Mouse (Mus musculus): ENCODE measurements around the gene Alkbh6. TPM values are rescaled to one million over a fixed set of nuclear protein-coding genes. Genes with fewer than 3 reads are reported as not detected.
A peak's percentile ranks its signal among the peaks of the same experiment; 100 is the strongest.

The Alkbh6 gene
- polyA plus RNA-seq, 1 experiment: 99.0 TPM

DNA sequence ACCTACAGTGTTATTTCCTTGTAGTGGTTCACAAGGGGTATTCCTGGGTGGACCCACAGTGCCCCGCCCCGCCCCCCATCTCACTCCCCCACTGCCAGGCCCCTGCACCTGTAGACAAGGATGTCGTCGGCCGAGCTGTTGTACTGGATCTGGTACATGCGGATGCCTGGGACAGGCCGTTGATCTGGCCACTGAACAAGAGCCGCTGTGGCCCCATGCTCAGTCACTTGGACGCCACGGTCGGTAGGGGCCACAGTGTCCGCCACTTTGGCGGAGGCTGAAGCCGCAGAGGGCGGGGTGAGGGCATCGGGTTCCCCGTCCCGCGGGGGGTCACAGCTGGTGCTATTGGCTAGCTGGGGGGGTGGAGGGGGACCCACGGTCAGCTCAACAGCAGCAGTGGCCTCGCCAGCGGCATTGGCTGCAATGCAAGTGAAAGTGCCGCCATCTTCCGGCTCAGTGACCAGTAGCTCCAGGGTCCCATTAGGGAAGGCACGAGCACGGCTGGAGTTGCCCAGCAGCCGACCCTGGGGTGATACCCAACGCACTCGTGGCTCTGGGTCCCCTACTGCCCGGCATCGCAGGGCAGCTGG, 50.9 kb downstream of the Alkbh6 start:
- Histone ChIP-seq H3K27ac (ENCODE audit: insufficient read depth, low read depth, low read length) (peak overlapping the region; percentile 41), H3K4me1 (ENCODE audit: control insufficient read depth, insufficient read depth, low read length) (peaks cover 5% of the 10 kb centered on the region; the same call in 1 of the 2 replicates)

DNA sequence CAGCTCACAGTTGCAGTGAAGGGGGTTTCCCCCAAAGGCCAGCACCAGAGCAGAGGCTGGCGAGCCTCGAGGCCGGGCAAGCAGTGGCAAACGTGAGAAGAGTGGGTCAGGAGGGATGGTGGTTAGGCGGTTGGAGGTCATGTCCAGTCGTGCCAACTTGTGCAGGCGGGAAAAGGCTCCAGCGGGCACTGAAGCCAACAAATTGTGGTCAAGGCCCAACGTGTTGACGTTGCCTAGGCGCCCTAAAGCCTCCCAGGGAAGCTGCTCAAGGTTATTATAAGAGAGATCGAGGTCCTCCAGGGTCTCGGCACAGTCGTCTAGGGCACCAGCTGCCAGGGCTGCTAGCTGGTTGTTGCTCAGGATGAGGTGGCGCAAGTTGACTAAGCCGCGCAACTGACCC, 51.5 kb downstream of the Alkbh6 start:
- no peak for DNase-seq
- WGBS: 77% methylated on average over 17 of the region's 17 CpGs
- Histone ChIP-seq H3K36me3 (ENCODE audit: control insufficient read depth, insufficient read depth, low read length) (no peaks in the 10 kb centered on the region), H3K4me1 (ENCODE audit: control insufficient read depth, insufficient read depth, low read length) (peaks cover 5% of the 10 kb centered on the region; the same call in 1 of the 2 replicates), H3K27ac (ENCODE audit: insufficient read depth, low read depth, low read length) (peak overlapping the region; percentile 26; the same call in 1 of the 2 replicates), H3K27me3 (replicated peaks; ENCODE audit: control insufficient read depth, insufficient read depth, low read length) (no peaks in the 10 kb centered on the region), H3K4me3 (ENCODE audit: insufficient read depth, low read depth, low read length) (no peak overlapping the region)
- no peak for TF ChIP-seq CTCF (conservative IDR thresholded peaks at IDR 0.05; ENCODE audit: insufficient read depth, insufficient read length, low read depth, low read length)
- no peak for TF ChIP-seq POLR2A (IDR thresholded peaks at IDR 0.05; ENCODE audit: low read depth, low read length)

More for the DNA sequence above, 50.9 kb downstream of the Alkbh6 start:
- TF ChIP-seq CTCF (conservative IDR thresholded peaks at IDR 0.05; ENCODE audit: insufficient read depth, insufficient read length, low read depth, low read length): 0 out of 2 replicates have a peak, but pooled peaks have one; percentile 7
- TF ChIP-seq POLR2A (IDR thresholded peaks at IDR 0.05; ENCODE audit: low read depth, low read length): no peak
- Histone ChIP-seq H3K36me3 (ENCODE audit: control insufficient read depth, insufficient read depth, low read length) (no peaks in the 10 kb centered on the region), H3K27me3 (replicated peaks; ENCODE audit: control insufficient read depth, insufficient read depth, low read length) (no peaks in the 10 kb centered on the region), H3K4me3 (ENCODE audit: insufficient read depth, low read depth, low read length) (no peak overlapping the region)
- peak; percentile 50 for DNase-seq
- WGBS: 54% methylated on average over 31 of the region's 31 CpGs

DNA sequence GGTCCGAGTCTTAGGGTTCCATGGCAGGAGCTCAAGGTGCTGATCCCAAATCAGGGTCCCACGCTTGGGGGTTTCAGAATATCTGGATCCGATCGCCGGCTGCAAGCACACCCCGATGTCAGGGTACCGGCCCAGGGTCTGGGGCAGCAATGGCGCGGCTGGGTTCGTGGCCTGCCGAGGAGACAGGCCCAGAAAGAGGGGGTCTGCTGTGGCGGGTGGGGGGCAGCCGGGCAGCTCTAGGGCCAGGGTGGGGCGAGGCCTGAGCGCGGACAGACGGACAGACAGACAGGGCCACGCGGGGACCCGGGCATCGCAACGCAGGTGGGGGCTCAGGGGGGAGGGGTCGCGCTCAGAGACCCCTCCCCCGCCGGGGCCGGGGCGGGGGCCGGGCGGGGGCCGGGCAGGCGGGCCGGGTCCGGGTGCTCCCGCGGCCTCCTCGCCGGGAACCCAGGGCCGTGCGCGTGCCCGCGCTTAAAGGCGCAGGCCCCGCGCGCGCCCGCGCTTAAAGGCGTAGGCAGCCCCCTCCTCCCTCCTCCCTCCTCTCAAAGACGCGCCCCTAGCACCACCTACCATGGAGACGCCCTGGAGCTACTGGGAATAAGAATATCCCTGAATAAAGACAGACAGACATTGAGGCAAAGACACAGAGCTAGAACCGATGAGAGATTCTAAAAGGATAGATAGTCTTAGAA, 54.3 kb downstream of the Alkbh6 start, which contains the start of gene Lrfn3:
Lrfn3 (minus strand) TSS at position 121 of the 692 bp plus-strand sequence.
- TF ChIP-seq CTCF (conservative IDR thresholded peaks at IDR 0.05; ENCODE audit: insufficient read depth, insufficient read length, low read depth, low read length): no peak
- no peak for TF ChIP-seq POLR2A (IDR thresholded peaks at IDR 0.05; ENCODE audit: low read depth, low read length)
- WGBS: 2% methylated on average over 50 of the region's 55 CpGs
- Histone ChIP-seq H3K36me3 (ENCODE audit: control insufficient read depth, insufficient read depth, low read length) (no peaks in the 10 kb centered on the region), H3K27ac (ENCODE audit: insufficient read depth, low read depth, low read length) (no peak within 1 kb of the TSS), H3K4me1 (ENCODE audit: control insufficient read depth, insufficient read depth, low read length) (peaks cover 5% of the 10 kb centered on the region; the same call in 1 of the 2 replicates), H3K27me3 (replicated peaks; ENCODE audit: control insufficient read depth, insufficient read depth, low read length) (no peaks in the 10 kb centered on the region), H3K4me3 (ENCODE audit: insufficient read depth, low read depth, low read length) (peak within 1 kb of the TSS; percentile 70)
- DNase-seq: peak; percentile 39

DNA sequence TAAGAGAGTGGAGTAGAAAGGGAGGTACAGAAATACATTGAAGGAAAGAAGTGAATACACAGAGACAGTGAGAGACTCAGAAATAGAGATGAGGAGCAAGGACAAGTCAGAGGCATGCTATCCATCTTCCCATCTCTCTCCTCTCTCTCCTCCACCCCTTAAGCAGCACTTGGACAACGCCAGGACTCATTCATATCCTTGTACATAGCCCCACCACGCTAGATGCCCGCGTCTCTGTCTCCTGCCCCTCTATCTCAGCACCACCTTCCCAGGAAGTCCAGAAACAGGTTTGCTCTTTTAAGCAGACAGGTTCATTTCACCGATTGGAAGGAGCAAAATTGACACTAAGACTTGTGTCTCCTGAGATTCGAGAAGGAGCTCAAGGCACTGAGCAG, 54.8 kb downstream of the Alkbh6 start:
- no peak for DNase-seq
- H3K4me1 ChIP-seq (ENCODE audit: control insufficient read depth, insufficient read depth, low read length): peaks cover 5% of the 10 kb centered on the region; the same call in 1 of the 2 replicates
- no peaks in the 10 kb centered on the region for H3K27me3 ChIP-seq (replicated peaks; ENCODE audit: control insufficient read depth, insufficient read depth, low read length)
- no peaks in the 10 kb centered on the region for H3K36me3 ChIP-seq (ENCODE audit: control insufficient read depth, insufficient read depth, low read length)
- peak overlapping the region; percentile 70; the same call in 1 of the 2 replicates for H3K4me3 ChIP-seq (ENCODE audit: insufficient read depth, low read depth, low read length)
- WGBS: 42% methylated on average over 6 of the region's 6 CpGs
- TF ChIP-seq CTCF (conservative IDR thresholded peaks at IDR 0.05; ENCODE audit: insufficient read depth, insufficient read length, low read depth, low read length) (no peak), POLR2A (IDR thresholded peaks at IDR 0.05; ENCODE audit: low read depth, low read length) (no peak)
- no peak overlapping the region for H3K27ac ChIP-seq (ENCODE audit: insufficient read depth, low read depth, low read length)

Other genes with a start within 250 kb of the Alkbh6 start
- 0.29 and 0.42 TPM in 2 replicates for gene Zfp82, start 235.8 kb upstream of the Alkbh6 start, polyA plus RNA-seq (2012; rRNA removed)
- gene Gm26920, start 218.3 kb upstream of the Alkbh6 start, polyA plus RNA-seq (2012; rRNA removed): 0.07 TPM in 1 of 2 replicates, not detected in the other
- 1.4 and 2.1 TPM in 2 replicates for gene Zfp566, start 218.2 kb upstream of the Alkbh6 start, polyA plus RNA-seq (2012; rRNA removed)
- gene Zfp260, start 213.9 kb upstream of the Alkbh6 start, polyA plus RNA-seq (2012; rRNA removed): 13.2 and 18.1 TPM in 2 replicates
- gene Zfp382, start 186.8 kb upstream of the Alkbh6 start, polyA plus RNA-seq (2012; rRNA removed): 0.64 and 1.4 TPM in 2 replicates
- 11.1 and 11.8 TPM in 2 replicates for gene Zfp146, start 139.0 kb upstream of the Alkbh6 start, polyA plus RNA-seq (2012; rRNA removed)
- gene Cox7a1, start 124.6 kb upstream of the Alkbh6 start, polyA plus RNA-seq (2012; rRNA removed): 76.0 and 141 TPM in 2 replicates
- 724 and 781 TPM in 2 replicates for gene Capns1, start 109.9 kb upstream of the Alkbh6 start, polyA plus RNA-seq (2012; rRNA removed)
- gene Polr2i, start 76.8 kb upstream of the Alkbh6 start, polyA plus RNA-seq (2012; rRNA removed): 187 and 196 TPM in 2 replicates
- gene Tbcb, start 76.4 kb upstream of the Alkbh6 start, polyA plus RNA-seq (2012; rRNA removed): 51.8 and 72.2 TPM in 2 replicates
- gene Ovol3, start 73.0 kb upstream of the Alkbh6 start, polyA plus RNA-seq (2012; rRNA removed): 0.19 and 0.27 TPM in 2 replicates
- gene Thap8, start 28.6 kb upstream of the Alkbh6 start, polyA plus RNA-seq (2012; rRNA removed): 0.11 TPM in 1 of 2 replicates, not detected in the other
- gene Wdr62, start 28.3 kb upstream of the Alkbh6 start, polyA plus RNA-seq (2012; rRNA removed): 5.8 and 7.2 TPM in 2 replicates
- gene Clip3, start 17.0 kb upstream of the Alkbh6 start, polyA plus RNA-seq (2012; rRNA removed): 4.2 and 4.9 TPM in 2 replicates
- gene Syne4, start 6.1 kb downstream of the Alkbh6 start, polyA plus RNA-seq (2012; rRNA removed): 162 and 170 TPM in 2 replicates
- gene E130208F15Rik, start 13.0 kb downstream of the Alkbh6 start, polyA plus RNA-seq (2012; rRNA removed): 0.42 and 1.1 TPM in 2 replicates
- 26.4 and 27.3 TPM in 2 replicates for gene Sdhaf1, start 15.2 kb downstream of the Alkbh6 start, polyA plus RNA-seq (2012; rRNA removed)
- gene Lrfn3, start 54.1 kb downstream of the Alkbh6 start, polyA plus RNA-seq (2012; rRNA removed): 9.6 and 11.6 TPM in 2 replicates
- 51.3 and 83.0 TPM in 2 replicates for gene Tyrobp, start 105.0 kb downstream of the Alkbh6 start, polyA plus RNA-seq (2012; rRNA removed)
- 3.7 and 12.0 TPM in 2 replicates for gene Hcst, start 111.1 kb downstream of the Alkbh6 start, polyA plus RNA-seq (2012; rRNA removed)
- 1.8 and 3.1 TPM in 2 replicates for gene Nfkbid, start 113.0 kb downstream of the Alkbh6 start, polyA plus RNA-seq (2012; rRNA removed)
- 13.0 and 14.2 TPM in 2 replicates for gene Aplp1, start 136.8 kb downstream of the Alkbh6 start, polyA plus RNA-seq (2012; rRNA removed)
- gene Kirrel2, start 149.0 kb downstream of the Alkbh6 start, polyA plus RNA-seq (2012; rRNA removed): 0.30 and 0.33 TPM in 2 replicates
- gene Nphs1, start 149.6 kb downstream of the Alkbh6 start, polyA plus RNA-seq (2012; rRNA removed): 39.9 and 41.1 TPM in 2 replicates
- gene Prodh2, start 184.9 kb downstream of the Alkbh6 start, polyA plus RNA-seq (2012; rRNA removed): 218 and 246 TPM in 2 replicates
- 7.4 and 7.8 TPM in 2 replicates for gene Arhgap33, start 226.3 kb downstream of the Alkbh6 start, polyA plus RNA-seq (2012; rRNA removed)
- 21.6 and 50.4 TPM in 2 replicates for gene Hspb6, start 243.5 kb downstream of the Alkbh6 start, polyA plus RNA-seq (2012; rRNA removed)
- gene Proser3, start 243.6 kb downstream of the Alkbh6 start, polyA plus RNA-seq (2012; rRNA removed): 7.1 and 8.5 TPM in 2 replicates

All from kidney, adult 2 months (tissue).